Mouse (Mus musculus): ENCODE measurements around the gene Becn1. TPM values are rescaled to one million over a fixed set of nuclear protein-coding genes. Genes with fewer than 3 reads are reported as not detected.

Gene Becn1
- polyA plus RNA-seq, 1 experiment from 2014 or later: 156 TPM

GRCm38 (mm10) chr11:101259948-101260825 lies 41.9 kb downstream of the Becn1 start, which contains the start of gene Wnk4:
Gene Wnk4 (plus strand): TSS chr11:101260567.
- WGBS: under 1% methylated on average over 41 of the region's 43 CpGs
- H3K27ac ChIP-seq: peak within 1 kb of the TSS; percentile 90
- H3K27me3 ChIP-seq (ENCODE audit: insufficient read depth, low read length): peaks cover 4% of the 10 kb centered on the region; the same call in 1 of the 2 replicates
- H3K4me3 ChIP-seq (replicated peaks; ENCODE audit: low read depth, low read length): peak within 1 kb of the TSS; percentile 59
- no peaks in the 10 kb centered on the region for H3K9me3 ChIP-seq (replicated peaks; ENCODE audit: low read length)
- ATAC-seq (replicated peaks; ENCODE audit: low FRiP score, low read depth): peak; percentile 77
- H3K4me1 ChIP-seq (replicated peaks; ENCODE audit: insufficient read depth, low read length): peaks cover 34% of the 10 kb centered on the region
- DNase-seq (ENCODE audit: low spot score): peak; percentile 93
- peak within 1 kb of the TSS; percentile 88 for H3K9ac ChIP-seq (ENCODE audit: low read depth, low read length)
- no peak for TF ChIP-seq CTCF (IDR thresholded peaks at IDR 0.05; ENCODE audit: low read depth)
- H3K4me2 ChIP-seq (ENCODE audit: low read length): peak within 1 kb of the TSS; percentile 97
- H3K36me3 ChIP-seq (ENCODE audit: insufficient read depth, low read length): 0 out of 2 replicates have a peak, but pooled peaks cover 8% of the 10 kb centered on the region

DNA sequence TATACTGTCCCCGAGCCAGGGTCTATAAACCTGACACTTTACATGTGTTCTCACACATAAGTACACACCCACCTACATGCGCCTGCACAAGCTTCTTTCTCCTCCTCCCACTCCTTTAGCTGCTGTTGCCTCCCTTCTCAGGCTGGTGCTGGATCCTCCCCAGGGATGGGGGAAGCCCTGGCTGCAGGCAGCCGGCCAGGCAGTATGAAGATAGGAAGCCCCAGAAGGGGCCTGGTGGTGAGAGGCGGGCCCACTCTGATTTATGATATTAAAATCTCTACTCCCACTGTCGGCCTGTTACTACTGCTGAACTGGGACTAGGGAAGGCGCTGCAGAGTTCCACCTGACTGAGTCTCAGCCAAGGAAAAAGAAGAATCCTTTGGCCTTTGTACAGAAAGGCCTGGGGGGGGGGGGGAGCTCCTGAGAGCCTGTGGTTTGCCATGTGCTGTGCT lies 42.8 kb downstream of the Becn1 start:
- peak; percentile 89 for DNase-seq (ENCODE audit: low spot score)
- peak overlapping the region; percentile 90 for H3K27ac ChIP-seq
- 3% methylated on average over 6 of the region's 6 CpGs for WGBS
- peak; percentile 57 for ATAC-seq (replicated peaks; ENCODE audit: low FRiP score, low read depth)
- no peak overlapping the region for H3K9ac ChIP-seq (ENCODE audit: low read depth, low read length)
- no peaks in the 10 kb centered on the region for H3K9me3 ChIP-seq (replicated peaks; ENCODE audit: low read length)
- H3K27me3 ChIP-seq (ENCODE audit: insufficient read depth, low read length): peaks cover 4% of the 10 kb centered on the region; the same call in 1 of the 2 replicates
- 0 out of 2 replicates have a peak, but pooled peaks cover 8% of the 10 kb centered on the region for H3K36me3 ChIP-seq (ENCODE audit: insufficient read depth, low read length)
- TF ChIP-seq CTCF (IDR thresholded peaks at IDR 0.05; ENCODE audit: low read depth): no peak
- H3K4me1 ChIP-seq (replicated peaks; ENCODE audit: insufficient read depth, low read length): peaks cover 33% of the 10 kb centered on the region
- H3K4me2 ChIP-seq (ENCODE audit: low read length): peak overlapping the region; percentile 97
- H3K4me3 ChIP-seq (replicated peaks; ENCODE audit: low read depth, low read length): no peak overlapping the region

- 81% methylated on average over 13 of the region's 13 CpGs for whole genome bisulfite sequencing
- no peak overlapping the region for H3K4me3 ChIP-seq (replicated peaks; ENCODE audit: low read depth, low read length)
- 0 out of 2 replicates have a peak, but pooled peaks cover 8% of the 10 kb centered on the region for H3K36me3 ChIP-seq (ENCODE audit: insufficient read depth, low read length)
- ATAC-seq (replicated peaks; ENCODE audit: low FRiP score, low read depth) (no peak), DNase-seq (ENCODE audit: low spot score) (no peak)
- H3K27ac ChIP-seq: no peak overlapping the region
- no peaks in the 10 kb centered on the region for H3K27me3 ChIP-seq (ENCODE audit: insufficient read depth, low read length)
- no peak for TF ChIP-seq CTCF (IDR thresholded peaks at IDR 0.05; ENCODE audit: low read depth)
- no peaks in the 10 kb centered on the region for H3K9me3 ChIP-seq (replicated peaks; ENCODE audit: low read length)
- peaks cover 22% of the 10 kb centered on the region for H3K4me1 ChIP-seq (replicated peaks; ENCODE audit: insufficient read depth, low read length)
- H3K4me2 ChIP-seq (ENCODE audit: low read length): no peak overlapping the region
- H3K9ac ChIP-seq (ENCODE audit: low read depth, low read length): no peak overlapping the region
These were observed 46.0 kb downstream of the Becn1 start for GRCm38 (mm10) chr11:101255826-101256775.

GRCm38 (mm10) chr11:101253613-101254389 lies 48.3 kb downstream of the Becn1 start, which contains the start of gene Vps25:
Gene Vps25 (plus strand): TSS chr11:101253707.
- DNase-seq (ENCODE audit: low spot score): peak; percentile 93
- Histone ChIP-seq H3K4me2 (ENCODE audit: low read length) (peak within 1 kb of the TSS; percentile 72), H3K9ac (ENCODE audit: low read depth, low read length) (peak within 1 kb of the TSS; percentile 89), H3K27me3 (ENCODE audit: insufficient read depth, low read length) (no peaks in the 10 kb centered on the region), H3K4me1 (replicated peaks; ENCODE audit: insufficient read depth, low read length) (peaks cover 9% of the 10 kb centered on the region), H3K36me3 (ENCODE audit: insufficient read depth, low read length) (0 out of 2 replicates have a peak, but pooled peaks cover 8% of the 10 kb centered on the region), H3K9me3 (replicated peaks; ENCODE audit: low read length) (no peaks in the 10 kb centered on the region), H3K4me3 (replicated peaks; ENCODE audit: low read depth, low read length) (peak within 1 kb of the TSS; percentile 87), H3K27ac (peak within 1 kb of the TSS; percentile 93)
- TF ChIP-seq CTCF (IDR thresholded peaks at IDR 0.05; ENCODE audit: low read depth): peak; percentile 30
- 0% methylated on average over 40 of the region's 40 CpGs for WGBS
- ATAC-seq (replicated peaks; ENCODE audit: low FRiP score, low read depth): peak; percentile 50; the same call in 1 of the 2 replicates

DNA sequence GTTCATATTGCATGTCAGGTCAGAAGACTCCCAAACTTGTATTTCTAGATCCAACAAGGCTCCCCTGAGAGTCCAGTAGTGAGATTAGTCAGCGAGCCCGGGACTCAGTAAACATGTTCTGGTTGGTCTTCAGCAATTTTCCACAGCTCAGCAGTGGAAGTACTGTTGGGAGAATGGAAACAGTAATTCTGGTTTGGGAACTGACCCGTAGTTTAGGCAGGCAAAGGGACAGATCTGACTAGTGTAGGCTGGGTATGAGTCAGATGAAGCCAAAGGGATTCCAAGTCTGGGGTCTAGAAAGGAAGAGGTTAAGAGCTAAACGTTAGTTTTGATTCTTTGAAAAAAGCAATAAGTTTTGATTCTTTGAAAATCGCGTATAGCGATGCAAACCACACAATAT lies 49.1 kb downstream of the Becn1 start:
- H3K36me3 ChIP-seq (ENCODE audit: insufficient read depth, low read length): 0 out of 2 replicates have a peak, but pooled peaks cover 8% of the 10 kb centered on the region
- no peak for ATAC-seq (replicated peaks; ENCODE audit: low FRiP score, low read depth)
- 9% methylated on average over 7 of the region's 7 CpGs for WGBS

More for the DNA sequence above, 49.1 kb downstream of the Becn1 start:
- no peaks in the 10 kb centered on the region for H3K9me3 ChIP-seq (replicated peaks; ENCODE audit: low read length)
- DNase-seq (ENCODE audit: low spot score): no peak
- H3K4me1 ChIP-seq (replicated peaks; ENCODE audit: insufficient read depth, low read length): peaks cover 12% of the 10 kb centered on the region
- peak overlapping the region; percentile 89 for H3K9ac ChIP-seq (ENCODE audit: low read depth, low read length)
- peak overlapping the region; percentile 87 for H3K4me3 ChIP-seq (replicated peaks; ENCODE audit: low read depth, low read length)
- H3K27ac ChIP-seq: peak overlapping the region; percentile 93
- peak overlapping the region; percentile 72 for H3K4me2 ChIP-seq (ENCODE audit: low read length)
- no peak for TF ChIP-seq CTCF (IDR thresholded peaks at IDR 0.05; ENCODE audit: low read depth)
- H3K27me3 ChIP-seq (ENCODE audit: insufficient read depth, low read length): no peaks in the 10 kb centered on the region
